Mouse (Mus musculus) layer of hippocampus, adult 18-20 months (tissue): ENCODE data around the gene Setx. TPM values are rescaled to one million over a fixed set of nuclear protein-coding genes. Genes with fewer than 3 reads are reported as not detected.

Source experiments
- DNase-seq, 2 experiments: peaks; one replicate each; pipeline ENCODE4 v3.0.0; 2022; ENCODE audit warnings: low spot score in 2 of 2
- total RNA-seq, 2 experiments: library from RNA; stranded (reverse); gene quantifications; 2 replicates each; pipeline ENCODE4 v1.2.3; 2021

The Setx gene
- total RNA-seq, 2 experiments from 2014 or later = 41.2 to 45.0 TPM

DNA sequence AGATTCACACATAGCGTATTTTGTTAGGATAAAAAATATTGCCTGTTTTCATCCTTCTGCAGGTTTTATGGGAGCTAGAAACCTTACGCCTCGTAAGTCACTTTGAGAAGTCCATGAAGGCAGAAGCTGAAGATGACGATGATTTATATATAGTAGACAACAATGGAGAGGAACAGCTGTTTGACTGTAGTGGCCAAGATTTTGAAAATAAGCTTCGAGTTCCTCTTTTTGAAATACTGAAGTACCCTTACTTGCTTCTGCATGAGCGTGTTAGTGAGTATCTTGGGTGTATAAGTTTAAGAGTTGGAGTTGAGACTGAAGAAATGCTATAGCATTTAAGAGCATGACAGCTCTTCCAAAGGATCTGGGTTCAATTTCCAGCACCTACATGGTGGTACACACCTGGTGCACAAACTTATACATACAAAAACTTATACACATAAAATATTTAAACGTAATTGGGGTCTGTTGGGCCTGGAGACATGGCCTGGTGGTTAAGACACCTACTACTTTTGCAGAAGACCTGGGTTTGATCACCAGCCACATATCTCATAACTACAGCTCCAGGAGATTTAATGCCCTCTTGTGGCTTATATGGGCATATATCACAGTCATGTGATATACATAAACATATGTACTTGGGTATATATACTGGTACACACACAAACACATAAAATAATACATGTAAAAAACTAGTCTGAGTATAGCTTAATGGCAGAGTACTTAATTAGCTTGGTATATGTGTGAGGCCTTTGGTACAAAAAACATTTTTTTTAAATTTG lies 6.3 kb downstream of the Setx start:
- DNase-seq = no peak

DNA sequence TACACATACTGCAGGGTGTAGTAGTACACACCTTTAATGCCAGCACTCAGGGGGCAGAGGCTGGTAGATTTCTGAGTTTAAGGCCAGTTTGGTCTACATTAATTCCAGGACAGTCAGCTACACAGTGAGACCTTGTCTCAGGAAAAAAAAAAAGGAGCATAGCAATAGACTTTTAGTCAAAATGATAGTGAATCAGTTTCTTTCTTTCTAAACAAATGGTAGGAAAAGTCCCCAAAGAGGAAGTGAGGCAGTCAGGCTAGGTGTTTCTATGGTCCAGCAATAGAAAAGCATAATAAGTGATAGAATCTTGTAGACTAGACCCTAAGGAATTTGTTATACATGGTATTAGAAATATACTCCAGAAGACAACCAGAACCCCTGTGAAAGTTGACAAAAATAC lies 11.2 kb downstream of the Setx start:
- no peak for DNase-seq

- DNase-seq = no peak
Measured at GRCm38 (mm10) chr2:29151941-29152340, 28.0 kb downstream of the Setx start.

DNA sequence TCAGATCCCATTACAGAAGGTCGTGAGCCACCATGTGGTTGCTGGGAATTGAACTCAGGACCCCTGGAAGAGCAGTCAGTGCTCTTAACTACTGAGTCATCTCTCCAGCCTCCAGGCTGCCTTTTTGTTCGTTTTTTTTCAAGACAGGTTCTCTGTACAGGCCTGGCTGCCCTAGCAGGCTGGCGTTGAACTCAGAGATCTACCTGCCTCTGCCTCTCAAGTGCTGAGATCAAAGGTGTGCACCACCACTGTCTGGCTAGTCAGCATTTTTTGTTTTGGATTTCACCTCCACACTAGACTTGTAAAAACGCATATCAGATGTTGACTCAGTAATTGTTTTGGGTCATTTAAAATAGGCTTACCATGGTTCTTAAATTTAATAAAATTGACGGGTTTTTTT lies 44.1 kb downstream of the Setx start:
- no peak for DNase-seq

DNA sequence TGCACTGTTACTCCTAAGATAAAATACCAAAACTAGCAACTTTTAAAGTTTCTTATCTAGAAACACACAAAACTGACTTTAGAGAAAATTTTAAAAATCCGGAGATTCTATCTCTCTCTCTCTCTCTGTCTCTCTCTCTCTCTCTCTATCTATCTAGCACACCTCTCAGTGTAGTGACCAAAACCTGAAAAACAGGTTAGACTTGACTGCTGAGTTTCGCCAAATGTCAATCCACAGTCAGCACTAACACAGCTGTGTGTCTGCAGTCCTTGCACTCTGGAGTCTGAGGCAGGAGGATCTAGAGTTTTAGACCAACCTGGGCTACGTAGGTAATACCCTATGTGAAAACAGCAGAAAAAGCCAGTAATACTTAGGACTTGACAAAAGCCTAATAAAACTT lies 50.9 kb downstream of the Setx start:
- no peak for DNase-seq

DNA sequence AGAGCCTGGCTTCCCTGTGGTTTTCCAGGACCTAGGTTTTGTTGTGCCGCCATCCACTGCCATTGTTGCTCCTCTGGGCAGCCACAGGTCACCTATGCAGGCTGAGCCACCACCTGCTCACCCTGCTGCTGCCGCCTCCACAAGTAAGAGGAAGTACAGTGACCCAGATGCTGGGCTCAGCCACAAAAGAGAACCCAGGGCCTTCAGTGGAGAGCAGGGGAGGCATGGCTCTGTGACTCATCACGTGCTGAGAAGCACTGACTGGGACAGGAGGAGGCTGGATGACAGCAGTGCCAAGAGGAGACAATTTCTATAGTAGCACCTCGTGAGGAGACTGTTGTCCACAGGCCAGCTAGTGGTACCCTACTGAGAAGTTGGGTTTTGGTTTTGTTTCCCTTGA lies 55.8 kb downstream of the Setx start:
- DNase-seq = no peak

DNA sequence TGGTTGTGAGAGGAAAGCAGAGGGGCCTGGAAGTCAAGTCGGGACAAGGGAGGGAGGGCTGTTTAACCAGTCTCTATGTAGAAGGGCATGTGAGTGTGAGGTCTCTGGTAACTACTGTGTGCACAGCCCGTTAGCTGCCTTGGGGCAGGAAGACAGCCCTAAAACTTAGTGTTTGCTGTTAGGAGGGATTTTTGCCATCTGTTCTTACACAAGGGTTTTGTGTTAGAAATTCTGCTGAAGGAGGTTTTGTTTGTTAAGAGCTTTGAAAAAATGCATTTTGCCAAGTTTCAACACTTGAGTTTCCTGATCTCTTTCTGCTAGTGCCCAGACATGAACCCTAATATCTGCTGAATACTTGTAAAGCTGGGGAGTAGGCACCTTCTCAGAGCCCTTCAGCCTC lies 57.1 kb downstream of the Setx start:
- no peak for DNase-seq

DNA sequence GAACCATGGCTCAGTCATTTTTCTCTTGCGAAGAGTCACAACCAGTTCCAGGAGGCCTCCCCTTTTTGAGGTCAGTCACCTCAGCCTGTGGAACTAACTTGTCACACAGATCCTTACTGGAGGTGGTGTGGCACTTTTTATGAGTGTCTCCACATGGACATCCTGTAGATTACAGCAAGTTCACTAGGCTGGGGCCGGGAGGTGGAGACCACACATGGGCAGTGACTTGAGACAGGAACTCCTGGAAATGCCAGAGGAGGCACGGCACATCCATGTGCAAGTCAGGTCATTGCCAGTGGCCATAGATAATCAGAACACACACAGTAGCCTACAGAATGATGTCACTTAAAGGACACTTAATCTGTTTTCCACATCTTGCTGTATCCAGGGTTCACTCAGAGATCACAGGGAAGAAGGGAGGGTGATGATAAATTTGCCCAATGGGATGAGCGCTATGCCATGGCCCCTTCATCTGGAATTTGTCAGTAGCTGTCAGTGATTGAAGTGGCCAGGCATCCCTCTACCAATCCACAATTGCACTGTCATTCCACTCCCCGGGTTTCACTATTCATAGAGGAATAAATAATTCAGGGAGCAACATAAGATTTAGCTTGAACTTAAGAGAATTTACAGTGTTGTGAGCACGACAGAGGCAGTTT lies 59.4 kb downstream of the Setx start:
- no peak for DNase-seq

DNA sequence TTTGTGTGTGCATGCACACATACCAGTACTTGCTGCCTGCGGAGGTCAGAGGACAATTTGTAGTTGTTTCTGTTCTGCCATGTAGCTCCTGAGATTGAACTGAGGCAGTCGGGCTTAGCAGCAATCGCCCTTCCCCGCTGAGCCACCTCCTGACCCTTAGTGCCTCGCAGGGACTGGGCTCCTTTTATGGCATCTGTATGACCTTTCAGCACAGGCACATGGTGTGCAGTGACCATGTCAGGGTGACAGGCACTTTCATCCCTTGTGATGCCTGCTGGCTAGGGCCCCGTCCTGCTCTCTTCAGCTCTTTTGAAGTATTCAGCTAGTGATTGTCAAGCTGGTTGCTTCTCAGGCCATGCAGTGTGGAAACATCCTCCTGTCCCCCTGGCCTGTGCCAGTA lies 62.2 kb downstream of the Setx start:
- DNase-seq = no peak

GRCm38 (mm10) chr2:29190392-29190791 lies 66.4 kb downstream of the Setx start:
- DNase-seq = no peak

GRCm38 (mm10) chr2:29191216-29192215 lies 67.5 kb downstream of the Setx start:
- no peak for DNase-seq

GRCm38 (mm10) chr2:29192629-29193278 lies 68.8 kb downstream of the Setx start:
- DNase-seq = no peak

DNA sequence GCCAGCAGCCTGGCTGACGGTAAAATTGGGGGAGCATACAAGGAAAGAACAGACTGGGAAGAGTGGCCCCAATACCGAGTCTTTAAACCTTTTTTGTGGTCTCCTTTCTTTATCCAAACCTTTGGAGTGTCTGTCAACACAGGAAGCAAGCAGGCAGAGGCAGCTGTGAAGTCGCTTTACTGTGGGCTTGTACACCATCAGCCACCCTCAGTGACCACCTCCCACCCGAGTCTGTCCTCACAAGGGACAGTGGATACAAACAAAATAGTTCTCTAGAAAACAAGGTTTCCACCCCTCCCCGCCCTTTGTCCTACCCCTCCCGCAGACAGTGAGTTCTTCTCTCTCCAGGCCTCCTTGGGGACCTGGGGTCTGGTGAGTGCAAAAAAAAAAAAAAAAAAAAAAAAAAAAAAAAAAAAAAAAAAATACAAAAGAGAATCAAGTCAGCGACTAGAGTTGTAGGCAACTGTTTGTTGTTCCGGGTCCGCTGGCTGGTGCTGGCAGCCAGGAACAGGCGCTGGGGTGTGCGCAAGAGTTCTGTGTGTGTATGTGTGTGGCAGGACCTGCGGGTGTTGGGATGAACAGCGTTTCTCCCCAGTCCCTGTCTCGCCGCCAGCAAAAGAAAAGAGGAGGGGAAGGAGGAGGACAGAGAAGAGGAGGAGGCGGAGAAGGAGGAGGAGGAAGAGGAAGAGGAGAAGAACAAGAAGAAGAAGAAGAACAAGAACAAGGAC lies 70.0 kb downstream of the Setx start:
- DNase-seq = no peak

GRCm38 (mm10) chr2:29194547-29195463 lies 70.8 kb downstream of the Setx start:
- peak; percentile 46 to 72 for DNase-seq

DNA sequence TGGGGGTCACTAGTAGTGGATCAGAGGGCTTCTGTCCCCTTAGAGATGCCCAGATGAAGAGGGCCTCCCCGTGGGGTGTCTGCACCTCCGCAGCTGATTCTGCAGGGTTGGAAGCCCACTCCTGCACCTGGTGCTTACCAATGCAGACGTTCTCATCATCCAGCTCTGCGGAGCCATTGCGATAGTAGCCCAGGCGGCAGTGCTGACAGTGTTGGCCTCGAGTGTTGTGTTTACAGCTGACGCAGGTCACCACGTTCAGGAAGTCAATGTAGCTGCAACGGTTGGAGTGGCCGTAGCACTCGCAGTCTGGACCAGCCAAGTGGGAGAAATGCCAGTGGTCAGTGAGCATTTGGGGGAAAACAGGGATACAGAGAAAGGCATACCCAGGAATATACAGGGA lies 72.9 kb downstream of the Setx start:
- no peak for DNase-seq

- no peak for DNase-seq
Measured at GRCm38 (mm10) chr2:29198446-29198845, 74.5 kb downstream of the Setx start.

GRCm38 (mm10) chr2:29199909-29200308 lies 75.9 kb downstream of the Setx start:
- peak in 1 of 2 experiments; percentile 62 for DNase-seq

DNA sequence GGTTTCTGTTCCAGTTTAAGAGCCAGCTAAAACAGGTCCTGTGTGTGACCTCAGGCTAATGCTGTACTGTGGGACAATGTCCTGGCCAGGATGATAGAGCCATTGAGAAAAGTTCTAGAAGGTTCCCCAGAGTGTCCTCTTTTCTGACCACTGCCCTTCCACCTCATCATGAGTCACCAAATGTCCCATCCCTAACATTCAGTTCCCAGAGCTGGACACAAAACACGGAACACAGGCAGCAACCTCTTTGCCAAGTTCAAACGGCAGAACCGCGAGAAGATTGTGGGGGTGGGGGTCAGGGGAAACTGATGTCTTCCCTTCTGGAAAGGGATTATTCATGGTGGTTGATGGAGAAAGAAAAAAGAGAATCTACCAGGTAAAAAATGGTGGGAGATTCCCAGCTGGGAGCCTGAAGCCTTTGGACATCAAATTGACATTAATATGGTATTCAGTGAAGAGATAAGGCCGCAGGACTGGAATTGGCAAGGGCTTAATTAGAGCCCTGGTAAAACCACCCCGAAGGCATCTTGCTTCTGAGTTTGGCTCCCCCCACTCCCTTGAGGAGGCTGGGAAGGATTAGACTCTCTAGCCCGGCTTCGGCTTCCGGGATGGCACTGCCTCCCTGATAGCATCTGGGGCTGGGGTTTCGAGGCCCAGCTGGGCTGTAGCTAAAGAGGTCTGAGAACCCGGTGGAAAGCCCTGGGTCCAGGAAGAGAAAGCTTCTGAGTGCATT lies 77.4 kb downstream of the Setx start:
- DNase-seq = no peak

DNA sequence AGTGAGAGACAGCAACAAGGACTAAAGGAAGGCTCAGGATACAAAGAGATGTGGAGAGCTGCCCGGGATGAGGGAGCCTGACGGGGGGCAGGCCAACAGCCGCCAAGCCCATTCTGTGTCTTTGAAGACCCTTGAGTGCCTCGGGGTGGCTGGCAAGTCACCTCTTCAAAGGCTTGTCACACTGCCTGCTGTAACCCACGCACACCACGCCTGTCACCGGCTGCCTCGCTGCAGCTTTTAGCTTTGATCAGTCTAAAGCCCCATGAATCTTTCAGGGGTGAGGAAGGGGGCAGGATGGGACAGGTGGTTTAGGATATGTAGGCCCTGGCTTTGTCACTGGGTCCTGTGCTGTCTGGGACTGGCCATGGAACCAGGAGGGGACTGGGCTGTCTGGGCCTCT lies 82.2 kb downstream of the Setx start:
- DNase-seq = no peak
